Mouse (Mus musculus): ENCODE results near the gene Snw1. TPM values are rescaled to one million over a fixed set of nuclear protein-coding genes. Genes with fewer than 3 reads are reported as not detected.

Gene Snw1
- polyA plus RNA-seq, 1 experiment: 13.6 TPM

- no peaks in the 10 kb centered on the region for H3K27me3 ChIP-seq (replicated peaks; ENCODE audit: control insufficient read depth, insufficient read depth, low read length)
- 0 out of 2 replicates have a peak, but pooled peaks cover 1% of the 10 kb centered on the region for H3K36me3 ChIP-seq (ENCODE audit: control insufficient read depth, insufficient read depth, low read length)
- no peak overlapping the region for H3K4me3 ChIP-seq (ENCODE audit: insufficient read depth, low read depth, low read length)
- 59% methylated on average over 5 of the region's 5 CpGs for WGBS
- no peak overlapping the region for H3K27ac ChIP-seq (ENCODE audit: insufficient read depth, low read depth, low read length)
- no peaks in the 10 kb centered on the region for H3K4me1 ChIP-seq (ENCODE audit: control insufficient read depth, insufficient read depth, low read length)
- no peak for DNase-seq
- TF ChIP-seq POLR2A (IDR thresholded peaks at IDR 0.05; ENCODE audit: low read depth, low read length): no peak
- no peak for TF ChIP-seq CTCF (conservative IDR thresholded peaks at IDR 0.05; ENCODE audit: insufficient read depth, insufficient read length, low read depth, low read length)
These were observed 50.2 kb downstream of the Snw1 start for GRCm38 (mm10) chr12:87421708-87422507.

GRCm38 (mm10) chr12:87419974-87420485 lies 52.0 kb downstream of the Snw1 start:
- TF ChIP-seq CTCF (conservative IDR thresholded peaks at IDR 0.05; ENCODE audit: insufficient read depth, insufficient read length, low read depth, low read length) (no peak), POLR2A (IDR thresholded peaks at IDR 0.05; ENCODE audit: low read depth, low read length) (no peak)
- 47% methylated on average over 12 of the region's 12 CpGs for WGBS
- Histone ChIP-seq H3K27me3 (replicated peaks; ENCODE audit: control insufficient read depth, insufficient read depth, low read length) (no peaks in the 10 kb centered on the region), H3K4me1 (ENCODE audit: control insufficient read depth, insufficient read depth, low read length) (no peaks in the 10 kb centered on the region), H3K4me3 (ENCODE audit: insufficient read depth, low read depth, low read length) (no peak overlapping the region), H3K36me3 (ENCODE audit: control insufficient read depth, insufficient read depth, low read length) (no peaks in the 10 kb centered on the region), H3K27ac (ENCODE audit: insufficient read depth, low read depth, low read length) (no peak overlapping the region)
- DNase-seq: no peak

DNA sequence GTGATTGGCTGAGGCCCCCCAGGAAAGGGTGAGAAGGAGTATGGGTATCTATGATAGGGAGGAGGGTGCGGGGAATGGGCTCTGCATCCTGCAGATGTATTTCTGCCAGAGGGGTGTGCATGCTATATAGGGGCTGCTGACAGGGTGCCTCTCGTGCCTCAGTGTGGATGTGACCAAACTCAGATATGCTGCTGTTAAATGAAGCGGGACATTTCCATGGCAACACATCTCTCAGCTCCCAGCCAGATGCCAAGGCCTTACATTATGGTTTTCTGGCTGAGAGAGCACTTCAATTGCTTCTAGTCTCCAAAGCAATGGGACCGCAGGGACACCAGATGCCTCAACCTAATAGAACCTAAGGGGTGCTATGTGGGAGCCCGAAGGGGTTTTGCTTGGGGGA lies 53.2 kb downstream of the Snw1 start:
- H3K27me3 ChIP-seq (replicated peaks; ENCODE audit: control insufficient read depth, insufficient read depth, low read length): no peaks in the 10 kb centered on the region
- no peak for DNase-seq
- no peak overlapping the region for H3K27ac ChIP-seq (ENCODE audit: insufficient read depth, low read depth, low read length)
- no peak overlapping the region for H3K4me3 ChIP-seq (ENCODE audit: insufficient read depth, low read depth, low read length)
- no peaks in the 10 kb centered on the region for H3K4me1 ChIP-seq (ENCODE audit: control insufficient read depth, insufficient read depth, low read length)
- WGBS: 67% methylated on average over 5 of the region's 5 CpGs
- TF ChIP-seq CTCF (conservative IDR thresholded peaks at IDR 0.05; ENCODE audit: insufficient read depth, insufficient read length, low read depth, low read length) (no peak), POLR2A (IDR thresholded peaks at IDR 0.05; ENCODE audit: low read depth, low read length) (no peak)
- no peaks in the 10 kb centered on the region for H3K36me3 ChIP-seq (ENCODE audit: control insufficient read depth, insufficient read depth, low read length)

DNA sequence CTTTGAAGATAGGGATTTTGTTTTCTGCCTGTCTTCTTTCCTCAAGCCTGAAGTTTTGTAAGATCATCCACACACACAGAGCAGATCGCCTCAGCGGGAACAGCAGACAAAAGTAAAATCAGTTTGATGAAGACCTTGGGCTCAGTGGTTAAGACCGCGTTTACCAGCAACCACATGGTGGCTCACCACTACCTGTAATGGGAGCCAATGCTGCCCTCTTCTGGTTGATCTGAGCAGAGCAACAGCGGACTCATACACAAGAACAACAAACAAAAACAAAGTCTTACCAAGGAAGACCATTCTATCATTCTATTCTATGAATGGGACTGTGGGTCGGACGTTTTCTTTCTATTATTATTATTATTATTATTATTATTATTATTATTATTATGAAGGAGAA lies 55.4 kb downstream of the Snw1 start:
- no peaks in the 10 kb centered on the region for H3K36me3 ChIP-seq (ENCODE audit: control insufficient read depth, insufficient read depth, low read length)
- DNase-seq: peak; percentile 75
- peak; percentile 98; the same call in 1 of the 2 replicates for TF ChIP-seq CTCF (conservative IDR thresholded peaks at IDR 0.05; ENCODE audit: insufficient read depth, insufficient read length, low read depth, low read length)
- no peak for TF ChIP-seq POLR2A (IDR thresholded peaks at IDR 0.05; ENCODE audit: low read depth, low read length)
- no peak overlapping the region for H3K27ac ChIP-seq (ENCODE audit: insufficient read depth, low read depth, low read length)
- no peaks in the 10 kb centered on the region for H3K4me1 ChIP-seq (ENCODE audit: control insufficient read depth, insufficient read depth, low read length)
- no peaks in the 10 kb centered on the region for H3K27me3 ChIP-seq (replicated peaks; ENCODE audit: control insufficient read depth, insufficient read depth, low read length)
- H3K4me3 ChIP-seq (ENCODE audit: insufficient read depth, low read depth, low read length): no peak overlapping the region
- WGBS: 31% methylated on average over 7 of the region's 7 CpGs

DNA sequence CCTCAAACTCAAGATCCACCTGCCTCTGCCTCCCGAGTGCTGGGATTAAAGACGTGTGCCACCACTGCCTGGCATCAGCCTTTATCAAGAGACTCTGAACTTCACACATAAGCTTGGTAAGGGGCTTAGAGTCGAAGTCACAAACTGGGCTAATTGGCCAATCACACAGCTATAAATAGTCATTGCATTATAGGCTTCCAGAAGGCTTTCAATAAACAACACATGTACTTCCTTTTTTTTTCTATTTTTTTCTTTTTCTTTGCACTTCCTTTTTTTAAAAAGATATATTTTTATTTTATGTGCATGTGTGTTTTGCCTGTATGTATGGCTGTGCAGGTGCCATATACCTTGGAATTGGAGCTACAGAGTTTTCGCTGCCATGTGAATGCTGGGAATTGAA lies 56.7 kb downstream of the Snw1 start:
- H3K4me1 ChIP-seq (ENCODE audit: control insufficient read depth, insufficient read depth, low read length): no peaks in the 10 kb centered on the region
- H3K36me3 ChIP-seq (ENCODE audit: control insufficient read depth, insufficient read depth, low read length): no peaks in the 10 kb centered on the region
- no peak overlapping the region for H3K4me3 ChIP-seq (ENCODE audit: insufficient read depth, low read depth, low read length)
- 76% methylated on average over 4 of the region's 4 CpGs for WGBS
- no peak overlapping the region for H3K27ac ChIP-seq (ENCODE audit: insufficient read depth, low read depth, low read length)
- DNase-seq: no peak
- TF ChIP-seq POLR2A (IDR thresholded peaks at IDR 0.05; ENCODE audit: low read depth, low read length): no peak
- TF ChIP-seq CTCF (conservative IDR thresholded peaks at IDR 0.05; ENCODE audit: insufficient read depth, insufficient read length, low read depth, low read length): no peak
- H3K27me3 ChIP-seq (replicated peaks; ENCODE audit: control insufficient read depth, insufficient read depth, low read length): no peaks in the 10 kb centered on the region

DNA sequence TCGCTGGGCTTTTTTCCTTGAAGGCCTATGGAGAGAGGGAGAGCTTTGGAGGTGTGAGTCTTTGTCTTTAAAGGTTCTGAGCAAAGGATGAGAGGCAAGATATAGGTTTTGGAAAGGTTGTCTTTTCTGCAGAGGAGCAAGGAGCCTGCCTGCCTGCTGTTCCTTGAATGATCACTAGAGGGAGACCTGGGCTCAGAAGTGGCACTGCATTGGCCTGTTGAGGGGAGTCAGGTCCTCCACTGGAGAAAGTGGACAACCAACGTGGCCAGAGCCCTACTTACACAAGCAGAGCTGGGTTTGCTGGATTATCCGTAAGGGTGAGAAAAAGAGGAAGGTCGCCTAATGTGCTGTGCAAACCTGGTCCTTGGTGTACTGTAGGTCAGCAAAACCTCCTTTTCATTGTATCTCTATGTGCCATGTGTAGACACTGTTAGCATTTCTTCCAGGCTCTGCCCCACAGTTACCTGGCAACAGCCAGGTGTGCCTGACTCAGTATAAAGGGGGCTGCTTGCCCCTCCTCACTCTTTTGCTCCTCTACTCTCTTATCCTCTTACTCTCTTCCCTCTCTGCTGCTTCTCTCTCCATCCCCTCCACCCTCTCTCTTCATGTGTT lies 58.8 kb downstream of the Snw1 start:
- peak; percentile 73 for DNase-seq
- peaks cover 2% of the 10 kb centered on the region; the same call in 1 of the 2 replicates for H3K4me1 ChIP-seq (ENCODE audit: control insufficient read depth, insufficient read depth, low read length)
- no peak overlapping the region for H3K27ac ChIP-seq (ENCODE audit: insufficient read depth, low read depth, low read length)
- no peaks in the 10 kb centered on the region for H3K36me3 ChIP-seq (ENCODE audit: control insufficient read depth, insufficient read depth, low read length)
- H3K4me3 ChIP-seq (ENCODE audit: insufficient read depth, low read depth, low read length): no peak overlapping the region
- 20% methylated on average over 4 of the region's 4 CpGs for WGBS
- TF ChIP-seq CTCF (conservative IDR thresholded peaks at IDR 0.05; ENCODE audit: insufficient read depth, insufficient read length, low read depth, low read length) (peak; percentile 94), POLR2A (IDR thresholded peaks at IDR 0.05; ENCODE audit: low read depth, low read length) (no peak)
- H3K27me3 ChIP-seq (replicated peaks; ENCODE audit: control insufficient read depth, insufficient read depth, low read length): no peaks in the 10 kb centered on the region

GRCm38 (mm10) chr12:87410999-87411398 lies 61.1 kb downstream of the Snw1 start:
- TF ChIP-seq CTCF (conservative IDR thresholded peaks at IDR 0.05; ENCODE audit: insufficient read depth, insufficient read length, low read depth, low read length) (no peak), POLR2A (IDR thresholded peaks at IDR 0.05; ENCODE audit: low read depth, low read length) (no peak)
- Histone ChIP-seq H3K36me3 (ENCODE audit: control insufficient read depth, insufficient read depth, low read length) (no peaks in the 10 kb centered on the region), H3K4me3 (ENCODE audit: insufficient read depth, low read depth, low read length) (no peak overlapping the region), H3K27ac (ENCODE audit: insufficient read depth, low read depth, low read length) (no peak overlapping the region), H3K27me3 (replicated peaks; ENCODE audit: control insufficient read depth, insufficient read depth, low read length) (no peaks in the 10 kb centered on the region), H3K4me1 (ENCODE audit: control insufficient read depth, insufficient read depth, low read length) (peaks cover 10% of the 10 kb centered on the region; the same call in 1 of the 2 replicates)
- DNase-seq: no peak
- 41% methylated on average over 7 of the region's 7 CpGs for WGBS
